Mouse (Mus musculus) liver, adult 2 months (tissue): ENCODE results near the gene Nccrp1.

Experiments used
- CTCF ChIP-seq: fragments of 200-500 bp; IDR thresholded peaks from 2 replicates; pipeline ENCODE4 v1.5.1; 2011; ENCODE audit warnings: low read depth, low read length, control low read depth
- POLR2A ChIP-seq: fragments of 200-500 bp; IDR thresholded peaks from 2 replicates; pipeline ENCODE4 v1.6.1; 2011; ENCODE audit warnings: low read length, control low read depth; ENCODE audit not compliant: insufficient read depth; ENCODE audit errors: extremely low read depth

- TF ChIP-seq POLR2A (no peak), CTCF (no peak)
Observed at GRCm38 (mm10) chr7:28505585-28505984, 41.5 kb downstream of the Nccrp1 start.
